Mouse (Mus musculus) cerebellum, postnatal 36 days (tissue): ENCODE measurements around the gene Mmp9.

Experiments used
- DNase-seq, 2 experiments: peaks; one replicate each; pipeline ENCODE4 v3.0.0; 2021 to 2022; ENCODE audit warnings: mixed read lengths in 2 of 2

Mmp9 gene

GRCm38 (mm10) chr2:164994156-164994555, 53.6 kb downstream of the Mmp9 start:
- peak; percentile 54 to 57 for DNase-seq

GRCm38 (mm10) chr2:164994659-164995428, 54.3 kb downstream of the Mmp9 start:
- peak; percentile 35 to 53 for DNase-seq

- DNase-seq, result no peak
These were observed 55.4 kb downstream of the Mmp9 start for GRCm38 (mm10) chr2:164995976-164996375.

GRCm38 (mm10) chr2:164996848-164997720, 56.5 kb downstream of the Mmp9 start:
- no peak for DNase-seq

- peak; percentile 38 to 40 for DNase-seq
These were observed 57.3 kb downstream of the Mmp9 start for GRCm38 (mm10) chr2:164997721-164998428.

- no peak for DNase-seq
These were observed 61.4 kb downstream of the Mmp9 start for GRCm38 (mm10) chr2:165001958-165002357.

- DNase-seq, result no peak
These were observed 62.5 kb downstream of the Mmp9 start for GRCm38 (mm10) chr2:165003108-165003507.

- no peak for DNase-seq
These were observed 63.7 kb downstream of the Mmp9 start for GRCm38 (mm10) chr2:165004237-165004636.
